Mouse (Mus musculus): ENCODE data around the gene Parp3. TPM values are rescaled to one million over a fixed set of nuclear protein-coding genes. Genes with fewer than 3 reads are reported as not detected.

Parp3 gene
- polyA plus RNA-seq, 1 experiment from 2014 or later, result 3.7 TPM

Other genes starting within 250 kb of the Parp3 start
- 97.8 and 107 TPM in 2 replicates for gene Alas1, start 228.3 kb downstream of the Parp3 start, polyA plus RNA-seq (2016; fragmentation: Nextera tagmentation; extraction: Ambion mirVana)
- 25.7 and 27.9 TPM in 2 replicates for gene Poc1a, start 195.9 kb downstream of the Parp3 start, polyA plus RNA-seq (2016; fragmentation: Nextera tagmentation; extraction: Ambion mirVana)
- gene Dusp7, start 108.3 kb downstream of the Parp3 start, polyA plus RNA-seq (2016; fragmentation: Nextera tagmentation; extraction: Ambion mirVana), result 51.1 and 59.2 TPM in 2 replicates
- 878 and 882 TPM in 2 replicates for gene Rpl29, start 47.5 kb downstream of the Parp3 start, polyA plus RNA-seq (2016; fragmentation: Nextera tagmentation; extraction: Ambion mirVana)
- 49.0 and 49.1 TPM in 2 replicates for gene Acy1, start 38.6 kb downstream of the Parp3 start, polyA plus RNA-seq (2016; fragmentation: Nextera tagmentation; extraction: Ambion mirVana)
- gene Abhd14b, start 29.5 kb downstream of the Parp3 start, polyA plus RNA-seq (2016; fragmentation: Nextera tagmentation; extraction: Ambion mirVana), result 12.5 and 14.0 TPM in 2 replicates
- 58.5 and 61.3 TPM in 2 replicates for gene Abhd14a, start 29.3 kb downstream of the Parp3 start, polyA plus RNA-seq (2016; fragmentation: Nextera tagmentation; extraction: Ambion mirVana)
- gene Pcbp4, start 23.7 kb downstream of the Parp3 start, polyA plus RNA-seq (2016; fragmentation: Nextera tagmentation; extraction: Ambion mirVana), result 213 and 222 TPM in 2 replicates
- gene Gpr62, start 11.0 kb downstream of the Parp3 start, polyA plus RNA-seq (2016; fragmentation: Nextera tagmentation; extraction: Ambion mirVana), result 0.62 and 0.70 TPM in 2 replicates
- gene Rrp9, start 986 bp downstream of the Parp3 start, polyA plus RNA-seq (2016; fragmentation: Nextera tagmentation; extraction: Ambion mirVana), result 52.8 and 57.9 TPM in 2 replicates
- gene Iqcf1, start 23.0 kb upstream of the Parp3 start, polyA plus RNA-seq (2016; fragmentation: Nextera tagmentation; extraction: Ambion mirVana), result not detected in 2 replicates
- not detected in 2 replicates for gene Iqcf5, start 37.6 kb upstream of the Parp3 start, polyA plus RNA-seq (2016; fragmentation: Nextera tagmentation; extraction: Ambion mirVana)
- not detected in 2 replicates for gene Iqcf3, start 84.7 kb upstream of the Parp3 start, polyA plus RNA-seq (2016; fragmentation: Nextera tagmentation; extraction: Ambion mirVana)
- not detected in 2 replicates for gene Iqcf4, start 94.0 kb upstream of the Parp3 start, polyA plus RNA-seq (2016; fragmentation: Nextera tagmentation; extraction: Ambion mirVana)
- gene Iqcf6, start 149.6 kb upstream of the Parp3 start, polyA plus RNA-seq (2016; fragmentation: Nextera tagmentation; extraction: Ambion mirVana), result not detected in 2 replicates
- 0.93 and 2.0 TPM in 2 replicates for gene Grm2, start 179.1 kb upstream of the Parp3 start, polyA plus RNA-seq (2016; fragmentation: Nextera tagmentation; extraction: Ambion mirVana)
- 46.0 and 47.3 TPM in 2 replicates for gene Tex264, start 209.0 kb upstream of the Parp3 start, polyA plus RNA-seq (2016; fragmentation: Nextera tagmentation; extraction: Ambion mirVana)

All from embryonic facial prominence, embryonic 12.5 days (tissue).